Mouse (Mus musculus): Measurements from ENCODE around the gene Insc. TPM values are rescaled to one million over a fixed set of nuclear protein-coding genes. Genes with fewer than 3 reads are reported as not detected.

Gene Insc
- polyA plus RNA-seq, 1 experiment: 1.9 TPM

- TF ChIP-seq POLR2A (IDR thresholded peaks at IDR 0.05; ENCODE audit: low read depth, low read length) (no peak), CTCF (IDR thresholded peaks at IDR 0.05; ENCODE audit: extremely low read depth, insufficient read length, insufficient replicate concordance, low read depth, low read length) (no peak)
- Histone ChIP-seq H3K27ac (ENCODE audit: insufficient read depth, low read depth, low read length) (no peak overlapping the region), H3K4me1 (ENCODE audit: control insufficient read depth, insufficient read depth, insufficient read length, low read length) (peaks cover 4% of the 10 kb centered on the region; the same call in 1 of the 2 replicates), H3K27me3 (ENCODE audit: control insufficient read depth, insufficient read depth, low read length) (no peaks in the 10 kb centered on the region), H3K36me3 (ENCODE audit: control insufficient read depth, insufficient read depth, low read length) (no peaks in the 10 kb centered on the region), H3K4me3 (ENCODE audit: low read depth, low read length) (no peak overlapping the region)
- 78% methylated on average over 4 of the region's 4 CpGs for WGBS
Observed at GRCm38 (mm10) chr7:114773781-114774180, 30.3 kb downstream of the Insc start.

GRCm38 (mm10) chr7:114775856-114776255 is 32.4 kb downstream of the Insc start:
- H3K4me3 ChIP-seq (ENCODE audit: low read depth, low read length): no peak overlapping the region
- H3K27me3 ChIP-seq (ENCODE audit: control insufficient read depth, insufficient read depth, low read length): no peaks in the 10 kb centered on the region
- H3K36me3 ChIP-seq (ENCODE audit: control insufficient read depth, insufficient read depth, low read length): no peaks in the 10 kb centered on the region
- TF ChIP-seq CTCF (IDR thresholded peaks at IDR 0.05; ENCODE audit: extremely low read depth, insufficient read length, insufficient replicate concordance, low read depth, low read length) (no peak), POLR2A (IDR thresholded peaks at IDR 0.05; ENCODE audit: low read depth, low read length) (no peak)
- H3K4me1 ChIP-seq (ENCODE audit: control insufficient read depth, insufficient read depth, insufficient read length, low read length): peaks cover 4% of the 10 kb centered on the region; the same call in 1 of the 2 replicates
- WGBS: 63% methylated on average over 2 of the region's 2 CpGs
- no peak overlapping the region for H3K27ac ChIP-seq (ENCODE audit: insufficient read depth, low read depth, low read length)

DNA sequence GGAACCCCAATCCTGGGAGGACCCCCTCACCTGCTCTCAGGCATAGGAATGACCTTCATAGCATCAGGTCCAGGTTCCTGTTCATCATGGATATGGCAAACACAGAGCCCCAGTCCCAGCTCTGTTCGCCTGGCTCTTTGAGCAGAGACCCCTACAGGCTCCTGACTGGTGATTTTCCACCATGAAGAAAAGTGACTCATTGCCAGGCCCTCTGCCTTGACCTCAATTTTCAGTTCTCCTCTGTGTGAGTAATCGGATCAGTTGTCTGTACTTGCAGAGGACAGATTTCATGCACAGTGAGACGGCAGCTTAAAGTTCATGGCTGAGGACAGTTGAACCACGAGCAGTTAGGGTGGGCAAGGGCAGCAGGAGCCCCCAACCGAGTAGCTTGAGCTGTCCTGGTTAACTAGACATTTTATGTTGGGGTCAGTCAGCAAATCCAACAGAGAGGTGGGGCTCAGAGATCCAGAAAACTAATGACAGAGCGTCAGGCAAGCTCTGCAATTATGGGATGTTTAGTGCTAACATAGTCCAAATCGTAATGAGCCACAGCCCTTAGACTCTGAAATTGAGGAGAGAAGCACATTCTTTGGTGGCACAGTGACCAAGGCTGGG is 34.8 kb downstream of the Insc start:
- Histone ChIP-seq H3K4me3 (ENCODE audit: low read depth, low read length) (no peak overlapping the region), H3K36me3 (ENCODE audit: control insufficient read depth, insufficient read depth, low read length) (no peaks in the 10 kb centered on the region), H3K27me3 (ENCODE audit: control insufficient read depth, insufficient read depth, low read length) (no peaks in the 10 kb centered on the region), H3K27ac (ENCODE audit: insufficient read depth, low read depth, low read length) (no peak overlapping the region), H3K4me1 (ENCODE audit: control insufficient read depth, insufficient read depth, insufficient read length, low read length) (no peaks in the 10 kb centered on the region)
- no peak for TF ChIP-seq CTCF (IDR thresholded peaks at IDR 0.05; ENCODE audit: extremely low read depth, insufficient read length, insufficient replicate concordance, low read depth, low read length)
- WGBS: 76% methylated on average over 7 of the region's 7 CpGs

DNA sequence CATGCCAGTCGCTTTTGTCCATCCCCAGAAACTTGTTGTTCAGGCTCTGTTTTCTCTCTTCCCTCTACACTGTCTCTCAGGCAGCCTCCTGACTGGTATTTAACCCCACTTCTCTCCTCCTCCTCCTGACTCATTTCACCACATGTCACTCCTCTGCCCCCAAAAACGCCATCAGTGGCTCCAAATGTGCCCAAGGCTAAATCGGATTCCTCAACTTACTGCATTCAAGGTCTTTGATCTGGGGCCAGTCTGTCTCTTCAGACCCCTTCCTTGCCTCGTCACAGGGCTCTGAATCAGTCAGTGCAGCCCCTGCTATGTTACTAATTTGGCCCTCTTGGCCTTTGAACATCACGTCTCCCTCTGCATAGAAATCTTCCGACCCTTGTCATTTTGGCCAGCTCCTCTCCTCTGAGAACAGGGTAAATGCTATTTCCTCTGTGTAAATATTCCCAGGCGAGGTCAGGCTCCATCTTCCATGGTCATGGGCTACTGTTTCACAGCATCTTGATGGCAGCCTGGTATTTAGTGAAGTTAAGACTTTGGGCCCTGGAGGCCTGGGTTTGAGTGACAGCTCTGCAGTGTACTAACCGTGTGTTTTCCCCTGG is 35.7 kb downstream of the Insc start:
- TF ChIP-seq CTCF (IDR thresholded peaks at IDR 0.05; ENCODE audit: extremely low read depth, insufficient read length, insufficient replicate concordance, low read depth, low read length) (no peak), POLR2A (IDR thresholded peaks at IDR 0.05; ENCODE audit: low read depth, low read length) (no peak)
- Histone ChIP-seq H3K36me3 (ENCODE audit: control insufficient read depth, insufficient read depth, low read length) (no peaks in the 10 kb centered on the region), H3K4me1 (ENCODE audit: control insufficient read depth, insufficient read depth, insufficient read length, low read length) (no peaks in the 10 kb centered on the region), H3K27ac (ENCODE audit: insufficient read depth, low read depth, low read length) (no peak overlapping the region), H3K27me3 (ENCODE audit: control insufficient read depth, insufficient read depth, low read length) (no peaks in the 10 kb centered on the region), H3K4me3 (ENCODE audit: low read depth, low read length) (no peak overlapping the region)
- 62% methylated on average over 8 of the region's 8 CpGs for WGBS

DNA sequence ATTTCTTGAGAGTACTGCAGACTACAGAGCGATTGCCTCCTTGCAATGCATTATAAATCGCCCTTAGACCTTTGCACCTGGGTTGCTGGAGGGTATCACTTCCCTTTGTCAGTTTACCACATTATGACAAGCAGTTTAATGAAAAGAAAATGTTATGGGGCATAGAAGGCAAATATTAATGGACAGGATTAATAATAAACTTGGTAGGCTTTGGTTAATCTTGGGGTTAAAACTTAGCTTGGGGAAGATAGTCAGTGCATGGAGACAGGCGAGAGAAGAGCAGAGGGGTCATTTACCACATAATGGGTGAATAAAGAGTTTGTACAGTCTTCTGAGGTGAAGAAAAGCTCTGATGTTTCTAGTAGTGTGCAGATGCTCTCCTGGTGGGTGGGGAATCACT is 39.8 kb downstream of the Insc start:
- H3K4me1 ChIP-seq (ENCODE audit: control insufficient read depth, insufficient read depth, insufficient read length, low read length): no peaks in the 10 kb centered on the region
- TF ChIP-seq POLR2A (IDR thresholded peaks at IDR 0.05; ENCODE audit: low read depth, low read length) (no peak), CTCF (IDR thresholded peaks at IDR 0.05; ENCODE audit: extremely low read depth, insufficient read length, insufficient replicate concordance, low read depth, low read length) (no peak)
- H3K4me3 ChIP-seq (ENCODE audit: low read depth, low read length): no peak overlapping the region
- H3K27me3 ChIP-seq (ENCODE audit: control insufficient read depth, insufficient read depth, low read length): no peaks in the 10 kb centered on the region
- no peak overlapping the region for H3K27ac ChIP-seq (ENCODE audit: insufficient read depth, low read depth, low read length)
- WGBS: 42% methylated on average over 3 of the region's 3 CpGs
- H3K36me3 ChIP-seq (ENCODE audit: control insufficient read depth, insufficient read depth, low read length): no peaks in the 10 kb centered on the region

DNA sequence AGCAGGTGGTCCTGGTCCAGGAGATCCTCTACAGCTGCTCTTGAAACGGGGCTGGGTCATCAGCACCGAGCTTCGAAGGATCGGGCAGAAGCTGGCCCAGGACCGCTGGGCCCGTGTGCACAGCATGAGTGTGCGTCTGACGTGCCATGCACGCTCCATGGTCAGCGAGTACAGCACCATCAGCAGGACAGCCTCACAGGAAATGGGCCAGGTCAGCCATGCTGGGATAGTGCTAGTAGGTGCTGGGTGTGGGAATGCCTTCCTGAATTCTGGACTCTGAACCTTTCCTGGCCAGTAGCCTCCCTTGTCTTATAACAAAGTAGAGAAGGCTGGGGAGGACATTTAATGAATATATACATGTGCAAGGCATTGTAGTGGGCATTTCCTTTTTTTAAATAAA is 47.6 kb downstream of the Insc start:
- H3K27ac ChIP-seq (ENCODE audit: insufficient read depth, low read depth, low read length): no peak overlapping the region
- no peaks in the 10 kb centered on the region for H3K4me1 ChIP-seq (ENCODE audit: control insufficient read depth, insufficient read depth, insufficient read length, low read length)
- TF ChIP-seq POLR2A (IDR thresholded peaks at IDR 0.05; ENCODE audit: low read depth, low read length) (no peak), CTCF (IDR thresholded peaks at IDR 0.05; ENCODE audit: extremely low read depth, insufficient read length, insufficient replicate concordance, low read depth, low read length) (no peak)
- H3K4me3 ChIP-seq (ENCODE audit: low read depth, low read length): no peak overlapping the region
- H3K36me3 ChIP-seq (ENCODE audit: control insufficient read depth, insufficient read depth, low read length): no peaks in the 10 kb centered on the region
- no peaks in the 10 kb centered on the region for H3K27me3 ChIP-seq (ENCODE audit: control insufficient read depth, insufficient read depth, low read length)
- 94% methylated on average over 10 of the region's 10 CpGs for WGBS

DNA sequence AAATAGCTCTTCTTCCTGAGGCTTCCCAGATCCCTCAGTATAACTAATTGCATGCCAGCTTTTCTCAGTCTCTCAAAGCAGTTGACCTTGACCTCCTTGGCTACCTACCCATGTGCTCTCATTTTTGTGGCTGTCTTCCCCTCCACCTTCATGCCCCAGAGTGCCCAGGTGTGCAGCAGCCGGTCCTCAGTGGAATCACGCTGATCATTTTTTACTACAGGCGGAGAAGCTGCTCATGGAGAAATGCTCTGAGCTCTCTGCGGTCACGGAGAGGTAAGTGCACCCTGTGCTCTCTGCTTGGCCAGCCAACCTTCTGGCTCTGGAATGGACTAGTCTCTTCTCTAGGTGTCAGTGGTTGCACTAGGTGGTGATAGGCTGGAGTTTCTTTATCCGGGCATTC is 48.5 kb downstream of the Insc start:
- no peak overlapping the region for H3K27ac ChIP-seq (ENCODE audit: insufficient read depth, low read depth, low read length)
- TF ChIP-seq CTCF (IDR thresholded peaks at IDR 0.05; ENCODE audit: extremely low read depth, insufficient read length, insufficient replicate concordance, low read depth, low read length) (no peak), POLR2A (IDR thresholded peaks at IDR 0.05; ENCODE audit: low read depth, low read length) (no peak)
- H3K36me3 ChIP-seq (ENCODE audit: control insufficient read depth, insufficient read depth, low read length): no peaks in the 10 kb centered on the region
- H3K4me3 ChIP-seq (ENCODE audit: low read depth, low read length): no peak overlapping the region
- H3K4me1 ChIP-seq (ENCODE audit: control insufficient read depth, insufficient read depth, insufficient read length, low read length): no peaks in the 10 kb centered on the region
- no peaks in the 10 kb centered on the region for H3K27me3 ChIP-seq (ENCODE audit: control insufficient read depth, insufficient read depth, low read length)
- 65% methylated on average over 6 of the region's 6 CpGs for WGBS

Measured in small intestine, adult 2 months (tissue).